Mouse (Mus musculus) kidney, adult 9 months (tissue): Measurements from ENCODE around the gene Tmem107.

Experiments used
- DNase-seq: peaks from one replicate; pipeline ENCODE4 v3.0.0; 2022

Tmem107 gene

GRCm38 (mm10) chr11:69095511-69096231, 25.1 kb downstream of the Tmem107 start:
- DNase-seq: peak; percentile 66

DNA sequence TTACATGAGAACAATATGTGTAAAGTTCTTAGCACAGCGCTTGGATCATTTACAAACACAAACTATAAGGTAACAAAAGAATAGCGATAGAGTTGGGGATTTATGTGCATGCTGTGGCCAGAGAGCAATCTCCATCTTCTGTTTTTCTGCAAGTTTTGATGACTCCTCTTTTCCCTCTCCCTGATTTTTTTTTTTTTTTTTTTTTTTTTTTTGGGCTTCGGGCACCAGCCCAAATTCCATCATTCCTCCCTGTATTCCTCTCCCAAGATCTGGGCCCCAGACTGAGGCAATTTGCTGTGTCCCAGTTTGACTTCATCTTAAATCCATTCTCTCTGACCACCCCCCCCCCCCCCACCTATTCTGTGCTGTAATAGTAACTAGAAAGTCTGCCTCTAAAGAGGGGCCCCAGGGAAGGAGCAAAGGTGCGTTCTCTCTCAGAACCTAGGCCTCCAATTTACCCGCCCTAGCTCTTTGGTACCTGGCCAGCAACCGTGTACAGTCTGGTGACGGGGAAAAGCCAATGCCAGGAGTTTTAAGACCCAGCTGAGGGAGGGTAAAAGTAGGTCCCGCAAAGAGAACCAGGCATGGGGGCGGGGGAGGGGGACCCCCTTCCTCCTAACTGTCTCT, 25.9 kb downstream of the Tmem107 start:
- DNase-seq: no peak

DNA sequence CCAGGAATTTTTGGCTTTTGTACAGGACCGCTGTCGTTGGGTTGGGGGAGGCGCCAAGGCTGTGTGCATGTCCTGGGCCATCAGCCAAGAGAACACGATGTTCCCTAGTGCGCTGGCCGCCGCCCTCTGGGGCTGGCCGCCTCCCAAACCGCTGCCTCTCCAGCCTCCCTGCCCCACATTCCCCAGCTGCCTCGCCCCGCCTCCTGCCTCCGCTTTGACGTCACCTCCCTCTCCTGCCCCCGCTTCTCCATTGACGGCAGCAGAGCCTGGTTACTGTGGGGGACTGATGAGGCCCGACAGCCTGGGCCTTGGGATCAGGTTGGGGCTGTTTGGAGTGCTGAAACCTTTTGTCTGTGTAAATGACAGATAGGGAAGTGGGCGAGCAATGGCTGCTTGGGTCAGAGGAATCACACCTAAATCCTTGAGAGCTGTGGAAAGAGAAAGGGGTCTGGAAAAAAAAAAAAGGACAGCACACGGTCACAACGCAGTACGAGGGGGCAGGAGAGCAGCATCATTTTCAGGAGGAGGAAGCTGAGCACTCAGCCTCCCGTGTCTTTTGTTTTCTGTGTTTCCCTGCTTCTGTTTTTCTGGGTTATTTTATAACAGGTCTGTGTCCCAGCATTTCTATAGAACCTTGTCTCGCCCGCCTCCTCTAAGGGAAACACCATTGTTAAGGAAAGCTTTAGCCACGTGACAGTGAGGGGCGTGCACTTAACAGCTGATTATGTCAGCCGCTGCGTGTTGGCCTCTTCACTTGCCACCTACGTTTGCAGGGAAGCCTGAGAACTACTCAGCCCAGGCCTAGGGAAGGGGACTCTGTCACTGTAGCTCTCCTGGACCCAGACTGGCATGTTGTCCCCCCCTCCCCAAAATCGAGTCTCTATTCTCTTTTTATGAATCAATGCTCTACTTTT, 26.6 kb downstream of the Tmem107 start:
- DNase-seq: peak; percentile 100

- no peak for DNase-seq
Measured at GRCm38 (mm10) chr11:69098039-69098761, 27.6 kb downstream of the Tmem107 start.

GRCm38 (mm10) chr11:69098762-69099091, 28.1 kb downstream of the Tmem107 start:
- peak; percentile 99 for DNase-seq

DNA sequence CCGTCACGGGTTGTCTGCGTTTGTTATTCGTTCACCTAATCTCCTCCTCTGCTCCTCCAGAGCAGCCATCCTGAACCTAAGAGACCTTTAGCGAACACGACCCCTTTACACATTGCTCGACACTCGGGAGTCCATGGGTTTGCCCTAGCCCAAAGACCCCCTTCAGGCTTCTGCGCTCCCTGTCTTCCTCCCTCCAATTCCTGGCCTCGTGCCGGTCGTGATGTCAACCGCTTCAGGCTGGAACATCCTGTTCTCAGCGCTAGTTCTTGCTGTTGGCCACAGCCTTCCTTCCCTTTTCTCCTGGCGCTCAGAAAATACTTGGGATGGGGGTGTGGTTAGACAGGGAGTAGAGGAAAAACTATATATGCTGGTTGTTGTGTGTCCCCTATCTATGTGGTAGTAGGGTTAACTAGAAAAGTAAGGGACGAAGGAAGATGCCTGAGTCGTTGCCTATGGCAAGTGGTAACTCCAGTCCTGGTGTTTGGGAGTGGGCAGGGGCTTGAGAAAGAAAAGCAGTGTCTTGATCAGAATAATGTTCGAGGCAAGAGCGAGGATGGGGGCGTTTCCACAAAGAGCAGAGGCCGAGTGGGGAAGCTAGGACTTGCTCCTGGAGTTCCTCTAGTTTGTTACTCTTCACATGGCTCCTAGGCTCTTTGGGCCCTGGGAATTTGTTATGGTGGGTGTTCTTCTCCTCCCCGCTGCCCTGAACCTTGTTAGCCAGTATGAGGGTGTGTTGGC, 28.7 kb downstream of the Tmem107 start:
- peak; percentile 87 for DNase-seq

GRCm38 (mm10) chr11:69099915-69100345, 29.3 kb downstream of the Tmem107 start:
- peak; percentile 91 for DNase-seq

DNA sequence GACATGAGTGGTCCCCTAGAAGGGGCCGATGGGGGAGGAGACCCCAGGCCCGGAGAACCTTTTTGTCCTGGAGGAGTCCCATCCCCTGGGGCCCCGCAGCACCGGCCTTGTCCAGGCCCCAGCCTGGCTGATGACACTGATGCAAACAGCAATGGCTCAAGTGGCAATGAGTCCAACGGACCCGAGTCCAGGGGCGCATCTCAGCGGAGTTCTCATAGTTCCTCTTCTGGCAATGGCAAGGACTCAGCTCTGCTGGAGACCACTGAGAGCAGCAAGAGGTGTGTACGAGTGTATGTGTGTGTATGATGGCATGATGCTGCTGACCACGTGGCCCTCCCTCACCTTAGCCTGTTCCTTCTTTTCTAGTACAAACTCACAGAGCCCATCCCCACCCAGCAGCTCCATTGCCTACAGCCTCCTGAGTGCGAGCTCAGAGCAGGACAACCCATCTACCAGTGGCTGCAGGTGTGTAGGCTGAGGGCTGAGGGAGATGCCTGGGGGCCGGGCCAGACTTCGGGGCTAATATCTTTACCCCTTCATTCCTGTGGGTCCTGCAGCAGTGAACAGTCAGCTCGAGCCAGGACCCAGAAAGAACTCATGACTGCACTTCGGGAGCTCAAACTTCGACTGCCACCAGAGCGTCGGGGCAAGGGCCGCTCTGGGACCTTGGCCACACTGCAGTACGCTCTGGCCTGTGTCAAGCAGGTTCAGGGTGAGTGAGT, 30.2 kb downstream of the Tmem107 start:
- peak; percentile 43 for DNase-seq

DNA sequence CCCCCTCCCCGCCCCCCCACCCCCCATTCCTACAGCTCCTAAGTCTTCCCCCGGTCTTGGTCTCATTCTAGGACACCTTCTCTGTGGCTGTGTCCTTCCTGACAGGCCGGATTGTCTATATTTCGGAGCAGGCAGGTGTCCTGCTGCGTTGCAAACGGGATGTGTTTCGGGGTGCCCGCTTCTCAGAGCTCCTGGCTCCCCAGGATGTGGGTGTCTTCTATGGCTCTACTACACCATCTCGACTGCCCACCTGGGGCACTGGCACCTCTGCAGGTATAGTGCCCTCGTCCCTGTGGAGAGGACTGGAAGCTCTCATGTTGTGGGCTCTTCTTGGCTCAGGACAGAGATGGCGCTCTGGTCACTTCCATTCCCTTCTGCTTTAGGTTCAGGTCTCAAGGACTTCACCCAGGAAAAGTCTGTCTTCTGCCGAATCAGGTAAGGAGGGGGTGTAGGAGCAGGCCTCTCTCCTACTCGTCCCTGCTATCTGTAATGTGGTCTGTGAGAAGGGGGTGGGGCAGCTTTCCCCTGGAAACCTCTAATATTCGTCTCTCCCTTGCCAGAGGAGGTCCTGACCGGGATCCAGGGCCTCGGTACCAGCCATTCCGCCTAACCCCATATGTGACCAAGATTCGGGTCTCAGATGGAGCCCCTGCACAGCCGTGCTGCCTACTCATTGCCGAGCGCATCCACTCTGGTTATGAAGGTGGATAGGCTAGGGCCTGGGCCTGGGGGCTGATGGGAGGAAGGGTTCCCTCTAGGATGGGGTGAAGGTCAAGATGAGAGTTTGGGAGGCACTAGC, 31.2 kb downstream of the Tmem107 start:
- DNase-seq: no peak

GRCm38 (mm10) chr11:69102403-69102725, 31.8 kb downstream of the Tmem107 start:
- DNase-seq: no peak

GRCm38 (mm10) chr11:69103121-69103520, 32.5 kb downstream of the Tmem107 start:
- DNase-seq: no peak

DNA sequence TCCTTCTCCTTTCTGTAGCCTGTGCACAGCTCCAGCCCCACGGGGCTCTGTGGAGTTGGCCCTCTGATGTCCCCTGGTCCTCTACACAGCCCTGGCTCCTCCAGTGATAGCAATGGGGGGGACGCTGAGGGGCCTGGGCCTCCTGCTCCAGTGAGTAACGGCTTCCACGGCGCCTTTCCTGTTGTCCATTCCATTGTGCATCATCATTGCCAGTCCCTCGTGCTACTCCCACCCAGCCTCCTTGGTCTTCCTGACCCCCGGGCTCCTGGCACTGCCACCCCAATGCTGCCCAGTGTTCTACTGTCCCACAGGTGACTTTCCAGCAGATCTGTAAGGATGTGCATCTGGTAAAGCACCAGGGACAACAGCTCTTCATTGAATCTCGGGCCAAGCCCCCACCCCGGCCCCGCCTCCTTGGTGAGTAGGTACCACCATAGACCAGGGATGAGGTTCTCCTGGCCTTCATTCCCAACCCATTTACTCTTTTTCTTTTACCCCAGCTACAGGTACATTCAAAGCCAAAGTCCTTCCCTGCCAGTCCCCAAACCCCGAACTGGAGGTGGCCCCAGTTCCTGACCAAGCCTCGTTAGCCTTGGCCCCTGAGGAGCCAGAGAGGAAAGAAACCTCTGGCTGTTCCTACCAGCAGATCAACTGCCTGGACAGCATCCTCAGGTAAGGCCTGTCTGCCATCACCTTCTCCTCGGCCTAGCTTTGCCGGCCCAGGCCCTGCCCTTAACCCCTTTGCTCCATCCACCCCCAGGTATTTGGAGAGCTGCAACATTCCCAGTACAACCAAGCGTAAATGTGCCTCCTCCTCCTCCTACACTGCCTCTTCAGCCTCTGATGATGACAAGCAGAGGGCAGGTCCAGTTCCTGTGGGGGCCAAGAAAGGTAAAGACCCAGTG, 33.2 kb downstream of the Tmem107 start:
- DNase-seq: no peak

DNA sequence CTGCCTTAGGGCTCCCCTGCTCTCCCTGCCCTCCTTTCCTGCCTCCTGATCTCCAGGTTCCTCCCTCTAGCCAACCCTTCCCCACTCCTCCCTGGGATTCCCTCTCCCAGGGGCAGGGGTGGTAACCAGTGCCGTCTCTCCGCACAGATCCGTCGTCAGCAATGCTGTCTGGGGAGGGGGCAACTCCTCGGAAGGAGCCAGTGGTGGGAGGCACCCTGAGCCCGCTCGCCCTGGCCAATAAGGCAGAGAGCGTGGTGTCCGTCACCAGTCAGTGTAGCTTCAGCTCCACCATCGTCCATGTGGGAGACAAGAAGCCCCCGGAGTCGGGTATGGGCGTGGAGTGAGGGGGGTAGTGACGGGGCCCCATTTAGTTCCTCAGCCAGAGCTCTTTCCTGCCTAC, 33.9 kb downstream of the Tmem107 start:
- DNase-seq: no peak

DNA sequence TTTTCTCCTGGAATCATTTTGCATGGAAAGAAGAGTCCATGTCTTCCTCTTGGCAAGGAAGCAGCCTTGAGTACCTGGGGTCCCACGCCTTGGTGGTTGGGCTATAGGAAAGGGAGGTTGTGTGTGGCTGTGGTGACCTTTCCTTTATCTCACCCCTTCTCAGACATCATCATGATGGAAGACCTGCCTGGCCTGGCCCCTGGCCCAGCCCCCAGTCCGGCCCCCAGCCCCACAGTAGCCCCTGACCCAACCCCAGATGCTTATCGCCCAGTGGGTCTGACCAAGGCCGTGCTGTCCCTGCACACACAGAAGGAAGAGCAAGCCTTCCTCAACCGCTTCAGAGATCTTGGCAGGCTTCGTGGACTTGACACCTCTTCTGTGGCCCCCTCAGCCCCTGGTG, 34.6 kb downstream of the Tmem107 start:
- DNase-seq: no peak

DNA sequence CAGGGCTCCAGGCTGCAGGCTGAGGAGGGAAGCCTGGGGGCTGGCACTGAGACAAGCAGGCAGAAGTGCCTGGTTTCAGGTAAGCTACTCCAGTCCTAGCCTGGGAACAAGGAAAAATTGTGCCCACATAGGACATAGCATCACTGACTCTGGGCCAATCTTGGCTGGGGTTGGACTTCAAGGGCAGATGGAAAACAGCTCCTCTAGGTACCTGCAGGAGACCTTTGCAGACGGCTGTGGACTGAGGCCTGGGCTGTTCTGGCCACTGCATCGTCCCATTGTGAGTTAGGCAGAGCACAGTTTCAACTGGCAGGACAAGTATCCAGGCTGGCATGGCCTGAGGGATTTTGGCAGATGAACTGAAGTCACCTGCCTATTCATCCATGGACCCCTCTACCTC, 35.2 kb downstream of the Tmem107 start:
- no peak for DNase-seq

- DNase-seq: no peak
Measured at GRCm38 (mm10) chr11:69106299-69106698, 35.7 kb downstream of the Tmem107 start.

DNA sequence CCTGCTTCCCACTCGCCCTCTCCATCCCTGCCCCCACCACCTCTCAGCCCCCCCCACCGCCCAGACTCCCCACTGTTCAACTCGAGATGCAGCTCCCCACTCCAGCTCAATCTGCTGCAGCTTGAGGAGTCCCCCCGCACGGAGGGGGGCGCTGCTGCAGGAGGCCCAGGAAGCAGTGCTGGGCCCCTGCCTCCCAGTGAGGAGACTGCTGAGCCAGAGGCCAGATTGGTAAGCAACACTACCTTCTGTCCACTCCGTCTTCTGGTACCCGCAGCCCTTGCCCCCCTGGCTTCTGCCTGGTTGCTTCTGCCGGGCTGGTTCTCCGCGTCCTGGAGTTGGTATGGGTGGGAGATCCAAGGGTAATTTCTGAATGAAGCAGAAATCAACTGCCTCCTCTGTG, 36.2 kb downstream of the Tmem107 start:
- DNase-seq: no peak

DNA sequence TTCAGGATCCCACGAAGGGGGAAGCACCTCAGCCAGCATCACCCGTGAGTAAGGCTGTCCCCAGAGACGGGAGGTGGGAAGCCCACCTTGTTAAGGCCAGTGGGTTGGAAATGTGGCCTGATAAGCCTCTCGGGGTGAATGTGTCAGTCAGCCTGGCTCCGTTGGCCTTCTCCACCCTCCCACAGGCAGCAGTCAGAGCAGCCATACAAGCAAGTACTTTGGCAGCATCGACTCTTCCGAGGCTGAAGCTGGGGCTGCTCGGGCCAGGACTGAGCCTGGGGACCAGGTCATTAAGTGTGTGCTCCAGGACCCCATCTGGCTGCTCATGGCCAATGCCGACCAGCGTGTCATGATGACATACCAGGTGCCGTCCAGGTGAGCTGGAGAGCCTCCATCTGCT, 37.1 kb downstream of the Tmem107 start:
- no peak for DNase-seq

DNA sequence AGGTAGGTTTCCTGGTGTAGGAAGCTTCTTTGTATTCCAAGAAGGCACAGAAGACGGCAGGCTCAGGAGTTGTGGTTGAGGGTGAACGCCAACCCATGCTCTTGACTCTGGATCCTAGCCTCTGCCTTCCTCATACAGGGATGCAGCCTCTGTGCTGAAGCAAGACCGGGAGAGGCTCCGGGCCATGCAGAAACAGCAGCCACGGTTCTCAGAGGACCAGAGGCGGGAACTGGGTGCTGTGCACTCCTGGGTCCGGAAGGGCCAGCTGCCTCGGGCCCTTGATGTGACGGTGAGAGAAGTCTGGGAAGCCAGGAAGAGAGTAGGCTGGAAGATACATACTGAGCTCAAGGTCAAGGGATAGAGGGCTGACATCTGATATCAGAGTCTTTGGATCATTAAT, 37.6 kb downstream of the Tmem107 start:
- DNase-seq: no peak
